Mouse (Mus musculus): ENCODE measurements around the gene Sufu.

DNA sequence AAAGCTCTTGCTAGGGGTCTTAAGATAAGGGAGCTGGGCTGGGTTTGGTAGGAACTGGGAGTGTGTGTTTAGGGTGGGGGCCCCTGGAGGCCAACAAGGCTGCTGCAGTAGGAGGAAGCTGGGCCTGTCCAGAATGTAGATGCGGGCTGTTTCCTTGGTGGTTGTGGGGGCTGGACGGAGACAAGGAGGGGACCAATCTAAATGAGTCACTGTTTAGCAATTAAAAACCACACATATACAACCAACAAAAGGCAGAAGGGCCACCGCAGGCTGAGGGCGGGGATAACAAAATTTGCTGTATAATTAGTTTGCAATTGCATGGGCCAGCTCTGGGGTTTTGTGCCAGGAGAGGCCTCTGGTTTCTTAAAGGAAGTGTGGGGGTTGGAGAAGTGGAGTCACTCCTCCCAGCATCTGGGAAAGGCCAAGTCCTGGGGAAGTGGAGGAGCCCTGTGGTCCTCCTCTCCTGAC lies 107.4 kb downstream of the Sufu start:
- TF ChIP-seq EP300 (IDR thresholded peaks at IDR 0.05) (peak; percentile 50), CTCF (IDR thresholded peaks at IDR 0.05) (peak; percentile 61)
